Mouse (Mus musculus): ENCODE data around the gene Glra4.
"Not testable (repeated sequence)": the region's sequence is repeated elsewhere in the genome, so short reads cannot be mapped to it uniquely, and the experiment has no call there.

GRCm38 (mm10) chrX:136714742-136715474 is 65.0 kb downstream of the Glra4 start:
- not testable (repeated sequence) for TF ChIP-seq CTCF (IDR thresholded peaks at IDR 0.05; ENCODE audit: low read depth, low read length); POLR2A (IDR thresholded peaks at IDR 0.05; ENCODE audit: insufficient read depth, low read length); EP300 (IDR thresholded peaks at IDR 0.05; ENCODE audit: insufficient read depth, low read depth, low read length)

Measured in ES-Bruce4 (cell line).